Mouse (Mus musculus) ovary, postnatal 10 days (tissue): Measurements from ENCODE around the gene Ap1s3.

Experiments used
- DNase-seq: peaks from one replicate; pipeline ENCODE4 v3.0.0; 2022; ENCODE audit warnings: low spot score

Gene Ap1s3

GRCm38 (mm10) chr1:79592721-79593277 lies 79.0 kb downstream of the Ap1s3 start:
- DNase-seq = no peak

GRCm38 (mm10) chr1:79591091-79591490 lies 80.7 kb downstream of the Ap1s3 start:
- DNase-seq = no peak

GRCm38 (mm10) chr1:79589971-79590763 lies 81.6 kb downstream of the Ap1s3 start:
- no peak for DNase-seq

- DNase-seq = no peak
Measured at GRCm38 (mm10) chr1:79589424-79589823, 82.3 kb downstream of the Ap1s3 start.

- DNase-seq = no peak
Measured at GRCm38 (mm10) chr1:79581136-79581679, 90.6 kb downstream of the Ap1s3 start.

- no peak for DNase-seq
Measured at GRCm38 (mm10) chr1:79577357-79577756, 94.4 kb downstream of the Ap1s3 start.

GRCm38 (mm10) chr1:79571912-79572311 lies 99.9 kb downstream of the Ap1s3 start:
- DNase-seq = no peak

- no peak for DNase-seq
Measured at GRCm38 (mm10) chr1:79571126-79571525, 100.6 kb downstream of the Ap1s3 start.

- no peak for DNase-seq
Measured at GRCm38 (mm10) chr1:79561186-79561585, 110.6 kb downstream of the Ap1s3 start.
